Mouse (Mus musculus) MEL (cell line): ENCODE results near the gene Grtp1.

ENCODE experiments used
- CTCF ChIP-seq, 3 experiments: IDR thresholded peaks in 2 of 3; conservative IDR thresholded peaks in 1 of 3; 2 replicates each; pipeline ENCODE4 v1.5.1; 2011 to 2012; ENCODE audit warnings: low read length in 3 of 3, low read depth in 2 of 3, mild to moderate bottlenecking in 2 of 3, improper control_type of control experiment in 1 of 3, inconsistent platforms in 1 of 3, mixed read lengths in 1 of 3, moderate library complexity in 1 of 3; ENCODE audit not compliant: control insufficient read depth in 1 of 3, insufficient read depth in 1 of 3, poor library complexity in 1 of 3, severe bottlenecking in 1 of 3
- MAFK ChIP-seq: IDR thresholded peaks from 2 replicates; pipeline ENCODE4 v1.6.1; 2011; ENCODE audit warnings: low read depth, mild to moderate bottlenecking, low read length, improper control_type of control experiment, borderline replicate concordance

DNA sequence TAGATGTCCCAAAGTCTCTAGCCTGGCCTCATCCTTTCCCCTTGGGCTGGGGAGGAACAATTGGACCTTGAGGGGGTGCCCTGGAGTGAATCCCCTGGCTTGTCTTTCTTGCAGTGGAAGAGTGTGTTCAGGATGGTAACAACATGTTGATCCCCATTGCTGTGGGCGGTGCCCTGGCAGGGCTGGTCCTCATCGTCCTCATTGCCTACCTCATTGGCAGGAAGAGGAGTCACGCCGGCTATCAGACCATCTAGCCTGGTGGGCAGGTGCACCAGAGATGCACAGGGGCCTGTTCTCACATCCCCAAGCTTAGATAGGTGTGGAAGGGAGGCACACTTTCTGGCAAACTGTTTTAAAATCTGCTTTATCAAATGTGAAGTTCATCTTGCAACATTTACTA is 26.1 kb downstream of the Grtp1 start:
- no peak for TF ChIP-seq CTCF (IDR thresholded peaks at IDR 0.05 in 2 of 3, conservative IDR thresholded peaks at IDR 0.05 in 1 of 3; ENCODE audit: control insufficient read depth in 1 of 3, insufficient read depth in 1 of 3, low read depth in 2 of 3, low read length in 3 of 3, poor library complexity in 1 of 3, severe bottlenecking in 1 of 3)
- TF ChIP-seq MAFK: no peak
